Mouse (Mus musculus): ENCODE measurements around the gene Duoxa2.

Duoxa2 gene

DNA sequence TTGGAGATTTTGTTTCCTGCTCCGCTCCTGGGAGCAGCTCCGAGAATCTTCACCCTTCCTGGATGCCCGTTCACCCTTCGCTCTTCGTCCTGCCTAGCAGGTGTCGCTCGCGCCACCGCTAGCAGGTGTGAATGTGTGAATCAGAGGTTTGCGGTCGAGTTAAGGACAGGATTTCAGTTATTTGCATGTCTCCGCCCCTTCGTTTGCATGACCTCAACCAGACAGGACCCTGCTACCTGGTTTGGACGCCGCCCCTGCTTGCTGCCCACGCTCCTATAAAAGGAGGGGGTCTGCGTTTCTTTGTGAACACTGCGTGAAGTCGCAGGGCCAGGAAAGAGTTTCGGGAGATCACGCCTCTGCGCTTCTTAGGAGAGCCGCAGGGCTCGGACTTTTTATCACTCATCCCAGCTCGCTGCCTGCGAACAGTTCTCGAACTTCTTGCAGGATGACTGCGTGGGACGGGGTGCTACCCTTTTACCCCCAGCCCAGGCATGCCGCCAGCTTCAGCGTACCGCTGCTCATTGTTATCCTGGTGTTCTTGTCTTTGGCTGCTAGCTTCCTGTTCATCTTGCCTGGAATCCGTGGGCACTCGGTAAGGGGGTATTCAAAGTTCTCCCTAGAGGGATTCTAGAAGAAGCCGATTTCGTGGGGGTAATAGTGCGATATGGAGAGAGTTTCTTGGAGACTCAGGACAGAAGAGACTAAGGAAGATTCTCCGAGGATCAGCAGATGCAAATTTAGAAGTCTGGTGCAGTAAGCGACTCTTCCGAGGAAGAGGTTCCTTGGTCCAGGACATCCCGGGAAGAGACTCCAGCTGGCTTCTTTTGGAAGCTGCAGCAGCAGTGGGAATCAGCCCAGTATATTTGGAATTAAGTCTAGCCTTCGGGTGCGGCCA, at the start of gene Duoxa2:
Gene Duoxa2, plus strand, starts transcription at position 305 of the 895 bp plus-strand sequence.
- DNase-seq (ENCODE audit: low spot score in 2 of 2): no peak

- peak in 1 of 2 experiments; percentile 51 for DNase-seq (ENCODE audit: low spot score in 2 of 2)
Measured at GRCm38 (mm10) chr2:122255997-122256396, 42.7 kb upstream of the Duoxa2 start.

GRCm38 (mm10) chr2:122260729-122261128, 38.0 kb upstream of the Duoxa2 start:
- no peak for DNase-seq (ENCODE audit: low spot score in 2 of 2)

DNA sequence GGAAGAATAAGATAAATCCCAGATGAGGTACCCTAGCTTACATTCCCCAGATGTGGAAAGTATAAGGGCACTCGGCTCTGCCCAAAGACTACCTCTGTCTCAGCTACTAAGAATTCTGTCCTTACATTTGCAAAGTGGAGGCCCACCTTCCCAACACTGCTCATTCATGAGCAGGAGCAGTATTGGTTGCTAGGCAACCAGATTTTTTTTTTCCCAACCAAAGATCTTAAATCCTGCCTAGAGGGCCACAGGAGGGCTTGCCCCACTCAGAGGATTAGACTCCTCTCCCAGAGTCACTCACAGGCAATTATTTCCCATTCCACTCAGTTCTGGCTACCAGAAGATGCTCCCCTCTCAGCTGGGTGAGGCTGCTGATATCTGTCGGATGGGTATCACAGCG, 34.0 kb upstream of the Duoxa2 start:
- no peak for DNase-seq (ENCODE audit: low spot score in 2 of 2)

- DNase-seq (ENCODE audit: low spot score in 2 of 2): no peak
Measured at GRCm38 (mm10) chr2:122266407-122267193, 32.1 kb upstream of the Duoxa2 start.

- no peak for DNase-seq (ENCODE audit: low spot score in 2 of 2)
Measured at GRCm38 (mm10) chr2:122278769-122279168, 19.9 kb upstream of the Duoxa2 start.

GRCm38 (mm10) chr2:122284091-122284490, 14.6 kb upstream of the Duoxa2 start:
- no peak for DNase-seq (ENCODE audit: low spot score in 2 of 2)

DNA sequence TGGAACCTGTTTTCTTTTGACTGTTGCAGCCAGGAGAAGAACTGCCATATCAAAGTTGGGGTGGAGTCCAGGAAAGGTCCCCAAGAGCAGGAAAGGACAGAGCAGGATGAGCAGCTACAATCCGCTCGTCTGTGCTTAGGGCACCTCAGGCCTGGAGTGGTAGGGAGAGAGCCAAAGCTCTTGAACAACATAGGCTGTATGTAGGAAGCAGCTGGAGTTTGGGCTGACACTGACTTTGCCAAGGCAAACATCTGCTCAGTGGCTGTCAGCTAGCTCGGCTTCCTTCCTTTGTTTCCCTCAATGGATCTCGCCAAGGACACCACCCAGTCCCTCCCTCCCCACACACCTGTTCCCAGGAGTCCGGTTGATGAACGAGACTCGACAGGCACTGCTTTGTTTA, 12.6 kb upstream of the Duoxa2 start:
- no peak for DNase-seq (ENCODE audit: low spot score in 2 of 2)

GRCm38 (mm10) chr2:122294916-122295315, 3.8 kb upstream of the Duoxa2 start:
- DNase-seq (ENCODE audit: low spot score in 2 of 2): no peak

- DNase-seq (ENCODE audit: low spot score in 2 of 2): no peak
Measured at GRCm38 (mm10) chr2:122297271-122298095, 1.2 kb upstream of the Duoxa2 start.

- no peak for DNase-seq (ENCODE audit: low spot score in 2 of 2)
Measured at GRCm38 (mm10) chr2:122298096-122298499, 602 bp upstream of the Duoxa2 start, which contains the start of gene Duox2. Gene Duox2, minus strand, starts transcription at chr2:122298449.

DNA sequence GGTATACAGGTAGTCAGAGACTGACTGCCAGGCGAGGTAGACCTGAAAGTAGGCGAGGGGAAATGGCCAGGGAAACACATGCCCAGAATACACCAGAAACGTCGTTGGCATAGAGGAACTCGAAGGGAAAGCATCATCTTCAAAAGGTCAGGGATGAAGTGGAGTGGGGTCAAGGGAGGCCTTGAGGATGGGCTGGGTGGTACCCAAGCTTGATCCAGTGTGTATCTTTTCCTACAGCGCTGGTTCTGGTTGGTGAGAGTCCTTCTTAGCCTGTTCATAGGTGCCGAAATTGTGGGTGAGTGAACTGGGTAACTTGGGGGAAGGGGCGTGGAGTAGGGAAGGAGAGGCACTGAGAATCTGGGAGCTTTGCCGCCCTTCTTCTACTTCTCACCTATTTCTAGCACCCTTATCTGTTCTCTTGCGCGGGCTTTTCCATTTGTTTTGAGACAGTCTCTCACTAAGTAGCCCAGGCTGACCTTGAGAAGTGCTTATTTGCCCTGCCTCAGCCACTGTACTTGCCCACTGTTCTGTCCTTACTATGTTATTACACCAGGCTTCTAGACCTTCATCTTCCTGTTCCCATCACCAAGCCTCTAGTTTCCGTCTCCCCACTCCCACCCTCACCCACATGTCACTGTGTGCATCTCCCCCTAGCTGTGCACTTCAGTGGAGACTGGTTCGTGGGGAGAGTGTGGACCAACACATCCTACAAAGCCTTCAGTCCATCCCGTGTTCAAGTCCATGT, 1.4 kb downstream of the Duoxa2 start:
- no peak for DNase-seq (ENCODE audit: low spot score in 2 of 2)

GRCm38 (mm10) chr2:122300656-122301020, 1.9 kb downstream of the Duoxa2 start:
- no peak for DNase-seq (ENCODE audit: low spot score in 2 of 2)

GRCm38 (mm10) chr2:122301081-122301920, 2.6 kb downstream of the Duoxa2 start:
- no peak for DNase-seq (ENCODE audit: low spot score in 2 of 2)

- no peak for DNase-seq (ENCODE audit: low spot score in 2 of 2)
Measured at GRCm38 (mm10) chr2:122301921-122302573, 3.3 kb downstream of the Duoxa2 start.

DNA sequence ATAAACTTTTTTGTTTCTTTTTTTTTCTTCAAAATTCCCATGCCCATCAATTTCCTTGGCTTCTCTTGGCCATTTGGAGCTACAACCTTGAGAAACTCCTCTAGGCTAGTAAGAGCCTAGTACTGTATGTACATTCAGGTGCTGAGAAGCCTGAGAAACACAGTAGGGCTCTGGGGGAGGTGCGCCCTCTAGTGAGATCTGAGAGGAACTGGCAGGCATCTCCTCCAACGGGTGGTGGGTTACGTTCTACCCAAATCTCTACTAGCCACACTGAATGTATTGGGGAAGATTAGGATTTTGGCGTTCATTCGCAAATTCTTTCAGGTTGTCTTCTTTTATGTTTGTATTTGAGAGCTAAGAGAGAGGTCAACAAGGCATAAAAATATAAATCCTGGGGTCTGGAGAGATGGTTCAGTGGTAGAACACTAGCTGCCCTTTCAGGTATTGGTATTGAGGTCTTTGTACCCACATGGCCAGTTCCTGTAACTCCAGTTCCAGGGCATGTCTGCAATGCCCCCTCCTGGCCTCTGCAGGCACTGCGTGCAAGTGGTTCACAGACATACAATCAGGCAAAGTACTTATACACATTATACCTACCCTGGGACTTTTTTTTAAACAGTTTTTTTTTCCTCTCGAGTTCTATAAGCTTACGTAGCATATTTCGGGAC, 4.0 kb downstream of the Duoxa2 start:
- DNase-seq (ENCODE audit: low spot score in 2 of 2): peak in 1 of 2 experiments; percentile 55

DNA sequence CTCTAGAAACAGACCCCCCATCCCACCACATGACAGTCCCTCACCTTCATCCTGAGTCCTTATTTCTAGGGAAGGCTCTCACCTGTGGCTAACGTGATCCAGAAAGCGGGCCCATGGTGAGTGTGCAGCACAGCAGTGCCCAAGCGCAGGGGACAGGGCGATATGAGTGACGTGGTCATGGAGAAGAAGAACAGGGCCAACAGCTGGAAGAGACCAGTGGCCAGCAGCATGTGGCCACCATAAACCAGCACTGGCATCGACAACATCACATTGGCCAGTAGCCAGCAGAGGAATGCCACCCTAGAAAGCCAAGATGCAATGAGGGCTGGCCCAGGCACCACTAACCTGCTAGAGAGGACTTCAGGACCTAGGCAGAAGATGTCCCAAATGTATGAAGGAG, 5.8 kb downstream of the Duoxa2 start:
- DNase-seq (ENCODE audit: low spot score in 2 of 2): no peak

GRCm38 (mm10) chr2:122305097-122305892, 6.6 kb downstream of the Duoxa2 start:
- no peak for DNase-seq (ENCODE audit: low spot score in 2 of 2)
